Mouse (Mus musculus): ENCODE results near the gene Vopp1. TPM values are rescaled to one million over a fixed set of nuclear protein-coding genes. Genes with fewer than 3 reads are reported as not detected.

Vopp1 gene
- polyA plus RNA-seq, 1 experiment from 2014 or later = 21.1 TPM

DNA sequence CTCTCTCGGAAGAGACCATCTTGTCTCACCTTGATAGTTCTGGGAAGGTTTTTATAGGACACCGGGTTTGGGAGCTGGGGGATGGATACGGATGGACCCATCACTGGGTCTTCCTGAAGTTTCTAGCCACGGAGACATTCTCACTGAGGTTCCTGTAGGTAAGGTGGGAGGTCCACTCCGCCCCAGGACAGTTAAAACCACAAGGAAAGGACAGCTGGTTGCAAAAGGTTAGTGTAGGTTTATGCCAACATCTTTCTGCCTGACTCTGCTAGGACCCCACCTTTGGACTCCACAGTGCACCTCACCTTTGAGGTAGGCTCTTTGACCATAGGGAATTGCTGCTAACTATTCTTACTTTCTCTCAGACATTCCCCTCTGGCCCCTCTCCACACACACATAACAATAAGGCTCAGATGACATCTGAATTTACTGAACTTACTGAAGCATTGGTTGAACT is 328 bp upstream of the Vopp1 start:
- Histone ChIP-seq H3K36me3 (replicated peaks; ENCODE audit: insufficient read depth, low read length) (no peaks in the 10 kb centered on the region), H3K9ac (replicated peaks) (peak overlapping the region; percentile 87), H3K27me3 (ENCODE audit: insufficient read depth, low read length) (no peaks in the 10 kb centered on the region), H3K4me1 (ENCODE audit: insufficient read depth) (0 out of 2 replicates have a peak, but pooled peaks cover 6% of the 10 kb centered on the region), H3K9me3 (ENCODE audit: low read length) (no peaks in the 10 kb centered on the region), H3K4me3 (ENCODE audit: low read depth, low read length) (peak overlapping the region; percentile 82), H3K4me2 (ENCODE audit: low read depth, low read length) (peak overlapping the region; percentile 78), H3K27ac (ENCODE audit: low read depth) (peak overlapping the region; percentile 75)
- TF ChIP-seq EP300 (IDR thresholded peaks at IDR 0.05; ENCODE audit: low read depth) = no peak
- no peak for TF ChIP-seq CTCF (IDR thresholded peaks at IDR 0.05; ENCODE audit: low read depth)
- 13% methylated on average over 5 of the region's 5 CpGs for WGBS (ENCODE audit: insufficient replicate concordance)
- DNase-seq (no peak), ATAC-seq (peak; percentile 12; the same call in 1 of the 2 replicates)

GRCm38 (mm10) chr6:57823461-57823860 is 1.5 kb downstream of the Vopp1 start:
- H3K4me3 ChIP-seq (ENCODE audit: low read depth, low read length) = peak overlapping the region; percentile 82
- H3K9me3 ChIP-seq (ENCODE audit: low read length) = no peaks in the 10 kb centered on the region
- TF ChIP-seq EP300 (IDR thresholded peaks at IDR 0.05; ENCODE audit: low read depth) (no peak), CTCF (IDR thresholded peaks at IDR 0.05; ENCODE audit: low read depth) (no peak)
- WGBS (ENCODE audit: insufficient replicate concordance) = 12% methylated on average over 3 of the region's 3 CpGs
- H3K4me1 ChIP-seq (ENCODE audit: insufficient read depth) = 0 out of 2 replicates have a peak, but pooled peaks cover 6% of the 10 kb centered on the region
- peak overlapping the region; percentile 23; the same call in 1 of the 2 replicates for H3K9ac ChIP-seq (replicated peaks)
- ATAC-seq (no peak), DNase-seq (no peak)
- H3K27me3 ChIP-seq (ENCODE audit: insufficient read depth, low read length) = no peaks in the 10 kb centered on the region
- H3K4me2 ChIP-seq (ENCODE audit: low read depth, low read length) = peak overlapping the region; percentile 78
- peak overlapping the region; percentile 17; the same call in 1 of the 2 replicates for H3K27ac ChIP-seq (ENCODE audit: low read depth)
- no peaks in the 10 kb centered on the region for H3K36me3 ChIP-seq (replicated peaks; ENCODE audit: insufficient read depth, low read length)

- Histone ChIP-seq H3K4me2 (ENCODE audit: low read depth, low read length) (peak overlapping the region; percentile 78), H3K27ac (ENCODE audit: low read depth) (peak overlapping the region; percentile 17; the same call in 1 of the 2 replicates), H3K36me3 (replicated peaks; ENCODE audit: insufficient read depth, low read length) (no peaks in the 10 kb centered on the region), H3K4me3 (ENCODE audit: low read depth, low read length) (peak overlapping the region; percentile 82), H3K9ac (replicated peaks) (peak overlapping the region; percentile 23), H3K27me3 (ENCODE audit: insufficient read depth, low read length) (no peaks in the 10 kb centered on the region), H3K9me3 (ENCODE audit: low read length) (no peaks in the 10 kb centered on the region), H3K4me1 (ENCODE audit: insufficient read depth) (0 out of 2 replicates have a peak, but pooled peaks cover 6% of the 10 kb centered on the region)
- no peak for TF ChIP-seq CTCF (IDR thresholded peaks at IDR 0.05; ENCODE audit: low read depth)
- no peak for TF ChIP-seq EP300 (IDR thresholded peaks at IDR 0.05; ENCODE audit: low read depth)
- no peak for DNase-seq
- 73% methylated on average over 5 of the region's 5 CpGs for whole genome bisulfite sequencing (ENCODE audit: insufficient replicate concordance)
- ATAC-seq = no peak
Measured at GRCm38 (mm10) chr6:57822648-57823410, 2.1 kb downstream of the Vopp1 start.

GRCm38 (mm10) chr6:57814436-57814940 is 10.5 kb downstream of the Vopp1 start:
- no peak overlapping the region for H3K4me3 ChIP-seq (ENCODE audit: low read depth, low read length)
- H3K27ac ChIP-seq (ENCODE audit: low read depth) = no peak overlapping the region
- WGBS (ENCODE audit: insufficient replicate concordance) = 81% methylated on average over 2 of the region's 2 CpGs
- no peaks in the 10 kb centered on the region for H3K36me3 ChIP-seq (replicated peaks; ENCODE audit: insufficient read depth, low read length)
- no peak for TF ChIP-seq EP300 (IDR thresholded peaks at IDR 0.05; ENCODE audit: low read depth)
- TF ChIP-seq CTCF (IDR thresholded peaks at IDR 0.05; ENCODE audit: low read depth) = no peak
- H3K27me3 ChIP-seq (ENCODE audit: insufficient read depth, low read length) = no peaks in the 10 kb centered on the region
- ATAC-seq (no peak), DNase-seq (no peak)
- 0 out of 2 replicates have a peak, but pooled peaks cover 3% of the 10 kb centered on the region for H3K4me1 ChIP-seq (ENCODE audit: insufficient read depth)
- 0 out of 2 replicates have a peak, but pooled peaks cover 4% of the 10 kb centered on the region for H3K9me3 ChIP-seq (ENCODE audit: low read length)
- no peak overlapping the region for H3K9ac ChIP-seq (replicated peaks)
- no peak overlapping the region for H3K4me2 ChIP-seq (ENCODE audit: low read depth, low read length)

- DNase-seq (no peak), ATAC-seq (no peak)
- Histone ChIP-seq H3K4me2 (ENCODE audit: low read depth, low read length) (no peak overlapping the region), H3K9me3 (ENCODE audit: low read length) (0 out of 2 replicates have a peak, but pooled peaks cover 7% of the 10 kb centered on the region), H3K27me3 (ENCODE audit: insufficient read depth, low read length) (no peaks in the 10 kb centered on the region), H3K36me3 (replicated peaks; ENCODE audit: insufficient read depth, low read length) (no peaks in the 10 kb centered on the region; the same call in 1 of the 2 replicates), H3K9ac (replicated peaks) (no peak overlapping the region), H3K4me3 (ENCODE audit: low read depth, low read length) (no peak overlapping the region), H3K27ac (ENCODE audit: low read depth) (no peak overlapping the region), H3K4me1 (ENCODE audit: insufficient read depth) (0 out of 2 replicates have a peak, but pooled peaks cover 3% of the 10 kb centered on the region)
- 55% methylated on average over 3 of the region's 3 CpGs for WGBS (ENCODE audit: insufficient replicate concordance)
- TF ChIP-seq CTCF (IDR thresholded peaks at IDR 0.05; ENCODE audit: low read depth) (no peak), EP300 (IDR thresholded peaks at IDR 0.05; ENCODE audit: low read depth) (no peak)
Measured at GRCm38 (mm10) chr6:57811748-57812730, 12.9 kb downstream of the Vopp1 start.
